Mouse (Mus musculus) kidney, postnatal 0 days (tissue): ENCODE data around the gene Sfi1. TPM values are rescaled to one million over a fixed set of nuclear protein-coding genes. Genes with fewer than 3 reads are reported as not detected.
A peak's percentile ranks its signal among the peaks of the same experiment; 100 is the strongest.
"Not testable (repeated sequence)": the region's sequence is repeated elsewhere in the genome, so short reads cannot be mapped to it uniquely, and the experiment has no call there.

ENCODE experiments used
- ATAC-seq: fragments of 200-750 bp; cut with Nextera tagmentation; replicated peaks from 2 replicates; pipeline ENCODE4 v1.8.0; 2017; ENCODE audit warnings: low read depth, moderate number of reproducible peaks, moderate TSS enrichment, moderate library complexity; ENCODE audit not compliant: low FRiP score
- DNase-seq: peaks from one replicate; pipeline ENCODE4 v3.0.0-alpha.2; 2016; ENCODE audit warnings: low spot score
- H3K27ac ChIP-seq: fragments of 300-500 bp; sonication (generic); 2 replicates; pipeline ENCODE4 v1.5.1; 2014; ENCODE audit warnings: mild to moderate bottlenecking
- H3K27me3 ChIP-seq: fragments of 300-500 bp; sonication (generic); 2 replicates; pipeline ENCODE4 v1.6.1; 2014; ENCODE audit warnings: low read length, mixed read lengths; ENCODE audit not compliant: insufficient read depth
- H3K36me3 ChIP-seq: fragments of 300-500 bp; sonication (generic); 2 replicates; pipeline ENCODE4 v1.6.1; 2014; ENCODE audit warnings: low read length, mixed read lengths; ENCODE audit not compliant: insufficient read depth
- H3K4me1 ChIP-seq: fragments of 300-500 bp; sonication (generic); replicated peaks from 2 replicates; pipeline ENCODE4 v1.6.1; 2014; ENCODE audit warnings: antibody characterized with exemption, low read length, mixed read lengths; ENCODE audit not compliant: insufficient read depth
- H3K4me2 ChIP-seq: fragments of 300-500 bp; sonication (generic); 2 replicates; pipeline ENCODE4 v1.6.1; 2014; ENCODE audit warnings: mild to moderate bottlenecking, low read length, moderate library complexity, mixed read lengths
- H3K4me3 ChIP-seq: fragments of 300-500 bp; sonication (generic); replicated peaks from 2 replicates; pipeline ENCODE4 v1.5.1; 2014; ENCODE audit warnings: low read depth, low read length
- H3K9ac ChIP-seq: fragments of 300-500 bp; sonication (generic); 2 replicates; pipeline ENCODE4 v1.6.1; 2014; ENCODE audit warnings: low read depth, low read length
- H3K9me3 ChIP-seq: fragments of 300-500 bp; sonication (generic); replicated peaks from 2 replicates; pipeline ENCODE4 v1.6.1; 2016; ENCODE audit warnings: low read length, inconsistent platforms, mixed read lengths
- WGBS: fragments of 180-500 bp; shearing (Covaris S2); extraction: QIAGEN DNeasy Blood & Tissue Kit; methylation state at CpG from one replicate; pipeline ENCODE4 v1.1.7; 2014; 5-methylcytosine and 5-hydroxymethylcytosine counted together
- polyA plus RNA-seq: library from polyadenylated mRNA; unstranded; fragments of >200 nt; fragmentation: Nextera tagmentation; extraction: Ambion mirVana; gene quantifications from 2 replicates; pipeline ENCODE4 v1.2.1, GENCODE M21; 2015

Gene Sfi1
- polyA plus RNA-seq, 1 experiment from 2014 or later = 7.4 TPM

DNA sequence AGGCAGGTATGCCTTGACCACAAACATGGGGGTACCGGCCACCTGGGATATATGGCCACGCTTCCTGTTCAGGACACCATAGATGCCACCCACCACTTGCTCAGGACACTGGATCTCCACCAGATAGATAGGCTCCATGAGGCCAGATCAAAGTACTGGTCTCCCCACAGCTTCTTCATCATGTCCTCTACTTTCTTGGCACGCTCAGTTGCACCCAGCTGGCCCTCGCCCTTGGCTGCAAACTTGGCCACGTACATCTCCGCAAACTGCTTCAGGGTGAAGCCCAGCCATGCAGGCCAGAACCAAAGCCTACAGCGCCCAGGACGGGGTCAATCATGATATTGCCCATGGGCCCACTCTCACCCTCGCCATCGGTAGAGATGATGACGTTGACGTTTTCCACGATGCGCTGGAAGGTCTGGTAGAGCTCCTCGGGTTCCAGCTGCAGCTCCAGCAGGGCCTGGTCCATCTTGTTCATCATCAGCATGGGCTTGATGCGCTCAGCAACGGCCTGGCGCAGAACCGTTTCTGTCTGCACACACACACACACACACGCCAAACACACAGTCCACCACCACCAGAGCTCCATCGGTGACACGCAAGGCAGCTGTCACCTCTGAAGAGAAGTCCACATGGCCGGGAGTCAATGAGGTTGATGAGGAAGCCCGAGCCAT lies 43.1 kb downstream of the Sfi1 start:
- ATAC-seq = peak; percentile 6; the same call in 1 of the 2 replicates

DNA sequence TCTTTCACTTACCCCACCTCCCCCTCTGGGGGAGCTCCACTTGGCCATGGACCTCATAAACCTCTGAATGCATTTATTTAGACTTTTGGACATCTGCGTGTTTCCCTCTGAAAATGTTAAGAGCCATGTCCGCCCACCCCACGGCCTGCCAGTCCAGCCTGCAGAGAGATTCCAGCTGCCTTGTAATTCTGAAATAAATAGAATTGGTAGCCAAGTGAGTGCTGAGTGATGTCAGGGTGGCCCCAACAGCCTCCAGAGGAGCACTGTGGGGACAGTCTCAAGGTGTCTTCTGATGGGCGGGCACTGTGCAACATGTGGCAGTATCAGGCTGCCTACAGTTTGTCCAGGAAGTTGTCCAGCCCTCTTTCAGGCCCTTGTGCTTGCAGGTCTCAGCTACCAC lies 43.8 kb downstream of the Sfi1 start:
- not testable (repeated sequence) for ATAC-seq, H3K27ac ChIP-seq, H3K4me2 ChIP-seq, DNase-seq, H3K4me3 ChIP-seq, H3K36me3 ChIP-seq, H3K9ac ChIP-seq, H3K4me1 ChIP-seq, H3K9me3 ChIP-seq, H3K27me3 ChIP-seq
- 88% methylated on average over 4 of the region's 4 CpGs for WGBS

More for the DNA sequence above, 43.1 kb downstream of the Sfi1 start:
- not testable (repeated sequence) for H3K4me1 ChIP-seq, H3K9me3 ChIP-seq, H3K27me3 ChIP-seq, H3K9ac ChIP-seq, DNase-seq, H3K4me3 ChIP-seq, H3K4me2 ChIP-seq, H3K27ac ChIP-seq, H3K36me3 ChIP-seq
- WGBS = 97% methylated on average over 20 of the region's 24 CpGs

DNA sequence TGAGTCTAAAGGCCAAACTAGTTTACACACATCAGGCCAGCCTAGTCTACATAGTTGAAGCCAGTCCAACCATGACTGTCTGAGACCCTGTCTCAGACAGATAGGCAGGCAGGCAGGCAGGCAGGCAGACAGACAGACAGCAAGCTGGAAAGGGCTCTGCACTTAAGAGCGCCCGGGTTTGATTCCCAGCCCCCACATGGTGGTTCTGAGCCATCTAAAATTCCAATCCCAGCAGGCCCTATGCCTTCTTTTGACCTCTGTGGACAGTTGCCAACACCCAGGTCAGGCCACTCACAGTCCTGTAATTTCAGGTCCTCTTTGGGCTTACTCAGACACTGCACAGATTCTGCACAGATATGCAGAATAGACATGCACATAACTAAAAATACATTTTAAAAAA lies 46.5 kb downstream of the Sfi1 start:
- H3K27ac ChIP-seq, ATAC-seq, H3K4me2 ChIP-seq, H3K27me3 ChIP-seq, DNase-seq, H3K36me3 ChIP-seq, H3K4me3 ChIP-seq, H3K9ac ChIP-seq, H3K9me3 ChIP-seq, H3K4me1 ChIP-seq: not testable (repeated sequence)
- WGBS = 92% methylated on average over 2 of the region's 2 CpGs

- not testable (repeated sequence) for H3K27ac ChIP-seq, ATAC-seq, DNase-seq, H3K4me2 ChIP-seq, H3K9me3 ChIP-seq, H3K4me3 ChIP-seq, H3K27me3 ChIP-seq, H3K9ac ChIP-seq, H3K36me3 ChIP-seq, H3K4me1 ChIP-seq
- 73% methylated on average over 7 of the region's 9 CpGs for WGBS
These were observed 47.7 kb downstream of the Sfi1 start for GRCm38 (mm10) chr11:3145359-3146165.

DNA sequence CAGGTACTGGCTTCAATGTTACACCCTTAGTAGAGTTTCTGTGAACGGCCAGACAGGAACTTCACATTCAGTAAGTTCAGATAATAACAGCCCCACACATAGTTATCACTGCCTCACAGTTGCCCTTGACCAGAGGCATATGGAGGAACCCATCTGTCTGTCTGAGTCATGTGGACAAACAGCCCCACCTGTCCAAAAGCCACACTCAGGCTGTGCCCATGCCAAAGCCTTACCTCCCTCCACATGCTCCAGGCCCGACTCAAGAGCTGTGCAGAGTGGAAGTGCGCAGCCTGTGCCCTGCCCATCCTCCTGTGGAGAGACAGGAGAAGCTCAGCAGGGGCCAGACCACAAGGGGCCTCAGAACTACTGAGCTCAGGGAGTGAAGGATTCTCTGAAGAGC lies 49.3 kb downstream of the Sfi1 start:
- not testable (repeated sequence) for H3K4me1 ChIP-seq, H3K27me3 ChIP-seq, H3K4me2 ChIP-seq, H3K4me3 ChIP-seq, H3K9me3 ChIP-seq, H3K36me3 ChIP-seq, DNase-seq, ATAC-seq, H3K27ac ChIP-seq, H3K9ac ChIP-seq
- WGBS = 77% methylated on average over 3 of the region's 3 CpGs

GRCm38 (mm10) chr11:3142413-3142812 lies 50.9 kb downstream of the Sfi1 start:
- peak; percentile 66 for ATAC-seq
- not testable (repeated sequence) for H3K27me3 ChIP-seq, H3K4me1 ChIP-seq, H3K9ac ChIP-seq, H3K4me3 ChIP-seq, H3K27ac ChIP-seq, DNase-seq, H3K9me3 ChIP-seq, H3K36me3 ChIP-seq, H3K4me2 ChIP-seq
- WGBS = 88% methylated on average over 4 of the region's 5 CpGs

DNA sequence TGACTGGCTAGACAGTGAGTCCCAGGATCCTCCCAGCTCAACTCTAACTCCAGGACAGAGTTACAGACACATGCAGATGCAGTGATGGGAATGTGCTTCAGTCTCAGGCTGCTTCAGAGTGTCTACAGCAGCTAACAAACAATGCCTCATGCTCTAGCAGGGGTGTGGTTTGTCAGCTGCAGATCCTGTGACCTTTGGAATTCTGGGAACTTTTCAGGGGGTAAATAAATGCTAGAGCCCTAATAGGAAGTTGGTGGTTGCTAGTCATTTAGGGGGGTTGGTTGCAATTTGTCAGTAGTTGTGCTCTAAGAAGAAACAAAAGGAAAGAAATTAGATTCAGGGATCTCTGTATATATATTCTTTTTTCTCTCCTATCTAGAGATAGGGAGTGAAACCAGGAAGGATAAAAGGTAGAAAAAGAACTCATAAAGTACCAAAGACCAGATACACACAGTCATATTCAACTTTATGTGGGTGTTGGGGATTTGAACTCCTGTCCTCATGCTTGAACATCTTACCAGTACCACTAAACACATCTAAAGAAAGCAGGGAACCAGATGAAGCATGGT lies 52.2 kb downstream of the Sfi1 start:
- not testable (repeated sequence) for H3K4me3 ChIP-seq, H3K9ac ChIP-seq, H3K4me2 ChIP-seq, DNase-seq, H3K9me3 ChIP-seq, H3K4me1 ChIP-seq, H3K27ac ChIP-seq, H3K36me3 ChIP-seq, ATAC-seq, H3K27me3 ChIP-seq

DNA sequence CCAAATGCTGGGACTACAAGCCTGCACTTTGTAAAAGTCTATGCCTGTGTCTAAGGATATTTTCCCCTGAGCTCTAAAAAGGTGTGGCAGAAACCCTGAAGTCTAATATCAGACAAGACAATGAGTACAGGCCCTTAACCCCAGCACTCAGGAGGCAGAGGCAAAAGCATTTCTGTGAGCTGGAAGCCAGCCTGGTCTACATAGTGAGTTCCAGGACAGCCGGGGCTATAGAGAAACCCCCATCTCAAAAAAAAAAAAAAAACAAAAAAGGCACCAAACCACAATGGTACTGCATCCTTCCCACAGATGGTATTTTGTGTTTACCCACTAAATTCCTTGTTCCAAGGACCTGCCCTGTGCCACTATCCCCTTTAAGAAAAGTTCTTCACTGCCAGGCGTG lies 54.9 kb downstream of the Sfi1 start:
- H3K27me3 ChIP-seq, DNase-seq, H3K9ac ChIP-seq, H3K27ac ChIP-seq, H3K36me3 ChIP-seq, H3K4me3 ChIP-seq, H3K4me1 ChIP-seq, H3K9me3 ChIP-seq, H3K4me2 ChIP-seq, ATAC-seq: not testable (repeated sequence)
- WGBS = 85% methylated on average over 2 of the region's 2 CpGs

DNA sequence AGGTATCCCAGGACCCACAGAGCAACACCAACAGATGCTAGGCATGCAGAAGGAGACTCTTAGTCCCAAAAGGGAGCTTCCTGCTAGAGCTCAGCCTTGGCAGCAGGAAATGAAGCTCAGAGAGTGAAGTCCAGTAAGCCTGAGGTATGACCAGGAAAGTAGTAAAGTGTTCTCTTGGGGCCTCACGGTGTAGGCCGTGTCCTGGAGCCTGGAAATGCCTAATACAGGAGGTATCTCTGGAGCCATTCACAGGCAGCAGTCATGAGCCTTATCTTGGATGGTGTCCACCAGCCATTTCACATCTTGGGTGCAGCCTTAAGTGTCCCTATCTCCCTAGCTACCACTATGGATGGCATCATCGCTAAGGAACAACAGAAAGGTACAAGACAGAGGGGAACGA lies 56.0 kb downstream of the Sfi1 start:
- H3K27me3 ChIP-seq, H3K4me3 ChIP-seq, DNase-seq, H3K4me1 ChIP-seq, H3K27ac ChIP-seq, H3K36me3 ChIP-seq, H3K9ac ChIP-seq, H3K4me2 ChIP-seq, H3K9me3 ChIP-seq: not testable (repeated sequence)
- 88% methylated on average over 4 of the region's 4 CpGs for WGBS
- ATAC-seq = peak; percentile 2
